In the genomic region with DNA sequence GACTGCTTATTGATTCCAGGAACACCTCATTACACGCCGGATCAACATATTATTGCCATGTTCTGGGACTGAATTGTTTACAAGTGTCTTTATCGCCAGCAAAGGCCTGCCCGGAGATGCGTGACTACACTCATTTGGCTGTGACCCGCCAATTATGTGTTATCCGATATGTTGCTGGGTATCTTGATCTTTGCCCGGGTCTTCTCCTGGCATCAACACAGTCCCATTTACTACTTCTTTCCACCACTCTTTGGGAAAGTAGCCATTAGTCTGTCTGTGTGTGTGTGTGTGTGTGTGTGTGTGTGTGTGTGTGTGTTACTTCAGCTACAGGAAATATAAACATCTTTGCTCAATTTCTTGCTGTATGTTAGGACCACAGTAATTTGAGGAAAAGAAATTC, we compare ENCODE assay signal across 17 mouse cellular contexts. TPM values are rescaled to one million over a fixed set of nuclear protein-coding genes. Genes with fewer than 3 reads are reported as not detected.
DNase-seq lines count a peak whose midpoint lies in the region; ATAC-seq and TF ChIP-seq lines count a peak whose summit lies in the region.
"Had no signal": no experiment of that assay in that cellular context is flagged by ENCODE, and none has a peak within 500 bp of the region (broad histone marks: within the 10 kb centered on the region; RNA-seq: fewer than 3 reads in every experiment).

No protein-coding gene starts in this region.

- no peaks in the 10 kb centered on the region for H3K9me3 ChIP-seq in heart, postnatal 0 days (replicated peaks; ENCODE audit: control insufficient read depth, low read length)
- no peaks in the 10 kb centered on the region for H3K9me3 ChIP-seq in forebrain, embryonic 13.5 days (replicated peaks)
- no peaks in the 10 kb centered on the region for H3K9me3 ChIP-seq in forebrain, embryonic 16.5 days (ENCODE audit: control insufficient read depth, low read length)
- H3K9me3 ChIP-seq in hindbrain, postnatal 0 days (ENCODE audit: low read length), result no peaks in the 10 kb centered on the region
- H3K9me3 ChIP-seq: limb, embryonic 12.5 days; liver, embryonic 15.5 days; neural tube, embryonic 13.5 days had no signal

- intact Hi-C loops in heart, postnatal 14 days (cut with DNase I), result no loop called here
- intact Hi-C loops in left cerebral cortex, postnatal 14 days (cut with DNase I), result no loop called here

- H3K36me3 ChIP-seq in heart, postnatal 0 days (replicated peaks; ENCODE audit: control insufficient read depth, insufficient read depth, low read length), result no peaks in the 10 kb centered on the region
- no peaks in the 10 kb centered on the region for H3K36me3 ChIP-seq in forebrain, embryonic 13.5 days (ENCODE audit: poor library complexity, severe bottlenecking)
- H3K36me3 ChIP-seq in forebrain, embryonic 16.5 days (ENCODE audit: control insufficient read depth, insufficient read depth), result no peaks in the 10 kb centered on the region
- H3K36me3 ChIP-seq in hindbrain, postnatal 0 days (ENCODE audit: insufficient read depth, low read length), result no peaks in the 10 kb centered on the region
- H3K36me3 ChIP-seq: limb, embryonic 12.5 days; liver, embryonic 15.5 days; neural tube, embryonic 13.5 days had no signal

- TF ChIP-seq EP300 in heart, postnatal 0 days (IDR thresholded peaks at IDR 0.05; ENCODE audit: low read depth), result no peak

- H3K4me3 ChIP-seq in heart, postnatal 0 days (ENCODE audit: low read depth, low read length), result no peak overlapping the region
- H3K4me3 ChIP-seq in forebrain, embryonic 13.5 days, result no peak overlapping the region
- H3K4me3 ChIP-seq in forebrain, embryonic 16.5 days (replicated peaks; ENCODE audit: low read length), result no peak overlapping the region
- H3K4me3 ChIP-seq in hindbrain, postnatal 0 days (ENCODE audit: low read length), result no peak overlapping the region
- H3K4me3 ChIP-seq: limb, embryonic 12.5 days; liver, embryonic 15.5 days; neural tube, embryonic 13.5 days had no signal

- 79% methylated on average over 8 of the region's 8 CpGs for WGBS in heart, postnatal 0 days
- 47% methylated on average over 8 of the region's 8 CpGs for WGBS in forebrain, embryonic 13.5 days
- WGBS in forebrain, embryonic 16.5 days, result 34% methylated on average over 8 of the region's 8 CpGs
- WGBS in hindbrain, postnatal 0 days, result 34% methylated on average over 8 of the region's 8 CpGs

- H3K4me2 ChIP-seq in heart, postnatal 0 days (ENCODE audit: low read depth, low read length), result 0 out of 2 replicates have a peak overlapping the region, but pooled peaks have one; percentile 22
- peak overlapping the region; percentile 15; the same call in 1 of the 2 replicates for H3K4me2 ChIP-seq in forebrain, embryonic 13.5 days
- H3K4me2 ChIP-seq in forebrain, embryonic 16.5 days (ENCODE audit: low read length), result no peak overlapping the region
- peak overlapping the region; percentile 21; the same call in 1 of the 2 replicates for H3K4me2 ChIP-seq in hindbrain, postnatal 0 days (ENCODE audit: low read depth, low read length)
- H3K4me2 ChIP-seq: limb, embryonic 12.5 days; liver, embryonic 15.5 days; neural tube, embryonic 13.5 days had no signal

- DNase-seq in heart, postnatal 0 days (ENCODE audit: low spot score), result no peak
- no peak for DNase-seq in heart, postnatal 14 days
- DNase-seq in hindbrain, postnatal 0 days (ENCODE audit: low spot score), result no peak
- DNase-seq in adrenal gland, postnatal 36 days, result no peak
- no peak for DNase-seq in left cerebral cortex, postnatal 14 days (ENCODE audit: low spot score in 2 of 2)
- DNase-seq in ovary, adult 18-20 months (ENCODE audit: low spot score), result no peak
- DNase-seq: adrenal gland, postnatal 10 days; cerebellum, adult 8-10 months; kidney, adult 18-20 months; kidney, postnatal 36 days; thymus, postnatal 4 days had no signal

- no peak for TF ChIP-seq CTCF in heart, postnatal 0 days (IDR thresholded peaks at IDR 0.05; ENCODE audit: low read depth)
- no peak for TF ChIP-seq CTCF in hindbrain, postnatal 0 days (IDR thresholded peaks at IDR 0.05; ENCODE audit: low read depth)

- no peak overlapping the region for H3K27ac ChIP-seq in heart, postnatal 0 days (ENCODE audit: low read depth)
- peak overlapping the region; percentile 10; the same call in 1 of the 2 replicates for H3K27ac ChIP-seq in forebrain, embryonic 13.5 days
- no peak overlapping the region for H3K27ac ChIP-seq in forebrain, embryonic 16.5 days (ENCODE audit: low read length)
- no peak overlapping the region for H3K27ac ChIP-seq in hindbrain, postnatal 0 days
- H3K27ac ChIP-seq: limb, embryonic 12.5 days; liver, embryonic 15.5 days had no signal

- H3K4me1 ChIP-seq in heart, postnatal 0 days (ENCODE audit: control insufficient read depth, insufficient read depth), result peaks cover 8% of the 10 kb centered on the region; the same call in 1 of the 2 replicates
- peaks cover 14% of the 10 kb centered on the region for H3K4me1 ChIP-seq in forebrain, embryonic 13.5 days
- H3K4me1 ChIP-seq in forebrain, embryonic 16.5 days (replicated peaks; ENCODE audit: control insufficient read depth, insufficient read depth, low read length), result peaks cover 11% of the 10 kb centered on the region
- no peaks in the 10 kb centered on the region for H3K4me1 ChIP-seq in hindbrain, postnatal 0 days (ENCODE audit: insufficient read depth, low read length)
- H3K4me1 ChIP-seq: liver, embryonic 15.5 days had no signal

- no peak for ATAC-seq in heart, postnatal 0 days (ENCODE audit: insufficient read depth, low read depth)
- peak; percentile 27 for ATAC-seq in forebrain, embryonic 13.5 days
- ATAC-seq in forebrain, embryonic 16.5 days, result 0 out of 2 replicates have a peak, but pooled peaks have one; percentile 33
- no peak for ATAC-seq in hindbrain, postnatal 0 days
- ATAC-seq: CD4-positive, CD25-positive, alpha-beta regulatory T cell, adult 4 months had no signal

- peaks cover 11% of the 10 kb centered on the region for H3K27me3 ChIP-seq in heart, postnatal 0 days (ENCODE audit: control insufficient read depth, insufficient read depth, low read length)
- H3K27me3 ChIP-seq in forebrain, embryonic 13.5 days, result peaks cover 37% of the 10 kb centered on the region
- peaks cover 13% of the 10 kb centered on the region for H3K27me3 ChIP-seq in forebrain, embryonic 16.5 days (replicated peaks; ENCODE audit: control insufficient read depth, insufficient read depth, low read length)
- H3K27me3 ChIP-seq in hindbrain, postnatal 0 days (ENCODE audit: insufficient read depth, low read length), result peaks cover 17% of the 10 kb centered on the region

- no peak overlapping the region for H3K9ac ChIP-seq in heart, postnatal 0 days (replicated peaks; ENCODE audit: low read depth, low read length)
- H3K9ac ChIP-seq in forebrain, embryonic 13.5 days, result no peak overlapping the region
- no peak overlapping the region for H3K9ac ChIP-seq in forebrain, embryonic 16.5 days (replicated peaks; ENCODE audit: low read depth, low read length)
- no peak overlapping the region for H3K9ac ChIP-seq in hindbrain, postnatal 0 days (replicated peaks; ENCODE audit: low read length)
- H3K9ac ChIP-seq: limb, embryonic 12.5 days; liver, embryonic 15.5 days; neural tube, embryonic 13.5 days had no signal

RNA-seq across cellular contexts. Expression of gene Kiz, which starts 31.6 kb away (rescaled TPM):
- total RNA-seq in heart, postnatal 0 days (2014; rRNA removed; ENCODE audit: low replicate concordance), result 14.5 and 24.3 TPM in 2 replicates
- polyA plus RNA-seq in heart, postnatal 0 days (2015; fragmentation: Nextera tagmentation; extraction: Ambion mirVana), result 29.7 and 32.2 TPM in 2 replicates
- 10 to 100 TPM; 54.5 to 64.3 TPM for total RNA-seq in heart, postnatal 14 days (2021)
- polyA plus RNA-seq in forebrain, embryonic 13.5 days (2015; fragmentation: Nextera tagmentation; extraction: Ambion mirVana), result 28.0 and 28.1 TPM in 2 replicates
- 23.6 and 29.6 TPM in 2 replicates for polyA plus RNA-seq in forebrain, embryonic 16.5 days (2015; fragmentation: Nextera tagmentation; extraction: Ambion mirVana)
- total RNA-seq in hindbrain, postnatal 0 days (2014; rRNA removed), result 6.6 and 6.9 TPM in 2 replicates
- polyA plus RNA-seq in hindbrain, postnatal 0 days (2015; fragmentation: Nextera tagmentation; extraction: Ambion mirVana), result 18.6 and 20.7 TPM in 2 replicates
- total RNA-seq in adrenal gland, postnatal 36 days (2021), result 10 to 100 TPM; 46.4 to 47.3 TPM
- total RNA-seq in left cerebral cortex, postnatal 14 days (2021), result 10 to 100 TPM; 11.2 to 11.5 TPM

Comparison
In these comparisons a context has a peak if more than half of its experiments do, and no peak if none do; other contexts are left out.
1. ATAC-seq: peak in forebrain, embryonic 13.5 days (single experiment) and forebrain, embryonic 16.5 days (single experiment); none in heart, postnatal 0 days (single experiment) and hindbrain, postnatal 0 days (single experiment).